Mouse (Mus musculus) cerebellum, adult 2 months (tissue): ENCODE data around the gene Uggt1. TPM values are rescaled to one million over a fixed set of nuclear protein-coding genes. Genes with fewer than 3 reads are reported as not detected.

ENCODE experiments used
- DNase-seq, 2 experiments: peaks; one replicate each; pipeline ENCODE4 v3.0.0; 2021
- H3K27ac ChIP-seq: fragments of 200-500 bp; 2 replicates; pipeline ENCODE4 v1.5.1; 2012; ENCODE audit warnings: low read length, control low read depth, inconsistent platforms; ENCODE audit not compliant: insufficient read depth
- H3K27me3 ChIP-seq: fragments of 200-500 bp; 2 replicates; pipeline ENCODE4 v1.6.1; 2012; ENCODE audit warnings: inconsistent platforms, mild to moderate bottlenecking, low read length, moderate library complexity; ENCODE audit not compliant: control insufficient read depth, insufficient read depth
- H3K4me1 ChIP-seq: fragments of 200-500 bp; 2 replicates; pipeline ENCODE4 v1.6.1; 2011; ENCODE audit warnings: low read length; ENCODE audit not compliant: control insufficient read depth, insufficient read depth
- H3K4me3 ChIP-seq: fragments of 200-500 bp; replicated peaks from 2 replicates; pipeline ENCODE3; 2011; ENCODE audit warnings: mild to moderate bottlenecking, low read depth, low read length, control low read depth; ENCODE audit not compliant: insufficient read depth
- CTCF ChIP-seq: fragments of 200-500 bp; IDR thresholded peaks from 2 replicates; pipeline ENCODE4 v1.5.1; 2011; ENCODE audit warnings: low read depth, mild to moderate bottlenecking, control low read depth, low read length, moderate library complexity, borderline replicate concordance; ENCODE audit not compliant: insufficient read depth
- POLR2A ChIP-seq: fragments of 200-500 bp; IDR thresholded peaks from 2 replicates; pipeline ENCODE4 v1.6.1; 2011; ENCODE audit warnings: low read length, control low read depth, borderline replicate concordance; ENCODE audit not compliant: insufficient read depth
- WGBS: fragments of 180-500 bp; shearing (Covaris S2); methylation state at CpG from one replicate; pipeline ENCODE4 v1.1.7; 2018; 5-methylcytosine and 5-hydroxymethylcytosine counted together
- polyA plus RNA-seq: library from polyadenylated mRNA; depleted of rRNA; stranded (reverse); fragments of >200 nt; gene quantifications from 2 replicates; pipeline ENCODE4 v1.2.3, GENCODE M21; 2012

The Uggt1 gene
- polyA plus RNA-seq, 1 experiment = 23.6 TPM

DNA sequence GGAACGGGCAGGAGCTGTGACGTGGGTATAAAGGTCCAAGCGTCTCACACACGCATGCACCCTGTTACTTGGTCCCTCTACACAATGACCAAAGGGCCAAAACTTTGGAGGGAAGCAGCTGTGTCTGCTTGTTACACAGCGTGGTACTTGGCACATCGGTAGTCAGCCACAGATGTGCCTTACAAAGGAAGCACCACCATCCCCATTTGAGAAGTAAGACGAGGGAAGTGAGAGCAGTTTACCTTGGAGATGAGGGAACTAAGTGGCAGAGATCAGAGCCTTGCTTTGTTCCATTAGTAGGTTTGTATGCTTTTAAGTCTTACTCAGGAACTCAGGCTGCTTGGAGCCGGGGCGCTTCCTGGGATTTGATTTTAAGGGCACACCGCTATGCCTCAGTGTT is 5.1 kb downstream of the Uggt1 start:
- TF ChIP-seq POLR2A = no peak
- no peak for TF ChIP-seq CTCF
- Histone ChIP-seq H3K27ac (no peak overlapping the region), H3K27me3 (no peaks in the 10 kb centered on the region), H3K4me3 (no peak overlapping the region), H3K4me1 (no peaks in the 10 kb centered on the region)
- no peak for DNase-seq
- WGBS = 66% methylated on average over 10 of the region's 10 CpGs

DNA sequence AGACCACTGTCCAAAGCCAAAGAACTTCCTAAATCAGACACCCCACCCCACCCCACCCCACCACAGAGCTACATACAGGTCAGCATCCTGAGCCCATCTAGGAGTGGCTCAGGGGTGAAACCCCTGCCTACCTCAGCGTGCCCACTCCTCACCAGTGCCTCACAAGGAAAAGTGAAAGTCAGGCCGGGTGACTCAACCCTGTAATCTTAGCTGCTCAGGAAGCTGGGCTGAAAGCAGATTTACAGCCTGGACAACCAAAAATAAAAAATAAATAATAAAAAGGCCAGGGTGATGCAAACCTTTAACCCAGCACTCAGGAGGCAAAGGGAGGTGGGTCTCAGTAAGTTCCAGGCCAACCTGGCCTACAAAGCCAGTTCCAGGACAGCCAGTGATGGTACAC is 8.7 kb downstream of the Uggt1 start:
- Histone ChIP-seq H3K4me1 (no peaks in the 10 kb centered on the region), H3K4me3 (no peak overlapping the region), H3K27ac (no peak overlapping the region), H3K27me3 (no peaks in the 10 kb centered on the region)
- WGBS = 90% methylated on average over 2 of the region's 2 CpGs
- no peak for DNase-seq
- TF ChIP-seq POLR2A (no peak), CTCF (no peak)

GRCm38 (mm10) chr1:36235057-36235639 is 9.4 kb downstream of the Uggt1 start:
- H3K27ac ChIP-seq = no peak overlapping the region
- no peak overlapping the region for H3K4me3 ChIP-seq
- no peaks in the 10 kb centered on the region for H3K27me3 ChIP-seq
- no peaks in the 10 kb centered on the region for H3K4me1 ChIP-seq
- 84% methylated on average over 9 of the region's 9 CpGs for WGBS
- no peak for DNase-seq
- TF ChIP-seq CTCF = no peak
- TF ChIP-seq POLR2A = no peak

DNA sequence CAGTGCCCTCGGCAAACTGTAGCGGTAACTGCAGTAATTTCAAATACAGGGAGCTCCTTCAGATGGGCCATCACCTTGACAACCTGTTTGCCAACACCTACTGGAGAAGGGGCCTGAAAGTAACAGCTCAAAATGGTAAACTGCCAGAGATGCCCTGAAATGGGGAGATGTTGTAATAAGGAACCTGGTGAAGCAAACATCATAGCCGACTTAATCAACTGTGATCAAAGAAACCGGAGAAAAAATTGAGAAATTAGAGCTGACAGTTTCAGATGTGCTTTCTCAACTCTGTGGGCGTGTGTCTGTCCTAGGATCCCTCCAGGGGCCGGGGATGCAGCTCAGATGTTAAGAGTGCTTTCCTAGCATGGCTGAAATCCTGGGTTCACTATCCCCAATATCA is 11.3 kb downstream of the Uggt1 start:
- DNase-seq = no peak
- H3K4me1 ChIP-seq = no peaks in the 10 kb centered on the region
- H3K4me3 ChIP-seq = no peak overlapping the region
- no peak overlapping the region for H3K27ac ChIP-seq
- no peak for TF ChIP-seq CTCF
- no peak for TF ChIP-seq POLR2A
- 86% methylated on average over 6 of the region's 6 CpGs for WGBS
- H3K27me3 ChIP-seq = no peaks in the 10 kb centered on the region

DNA sequence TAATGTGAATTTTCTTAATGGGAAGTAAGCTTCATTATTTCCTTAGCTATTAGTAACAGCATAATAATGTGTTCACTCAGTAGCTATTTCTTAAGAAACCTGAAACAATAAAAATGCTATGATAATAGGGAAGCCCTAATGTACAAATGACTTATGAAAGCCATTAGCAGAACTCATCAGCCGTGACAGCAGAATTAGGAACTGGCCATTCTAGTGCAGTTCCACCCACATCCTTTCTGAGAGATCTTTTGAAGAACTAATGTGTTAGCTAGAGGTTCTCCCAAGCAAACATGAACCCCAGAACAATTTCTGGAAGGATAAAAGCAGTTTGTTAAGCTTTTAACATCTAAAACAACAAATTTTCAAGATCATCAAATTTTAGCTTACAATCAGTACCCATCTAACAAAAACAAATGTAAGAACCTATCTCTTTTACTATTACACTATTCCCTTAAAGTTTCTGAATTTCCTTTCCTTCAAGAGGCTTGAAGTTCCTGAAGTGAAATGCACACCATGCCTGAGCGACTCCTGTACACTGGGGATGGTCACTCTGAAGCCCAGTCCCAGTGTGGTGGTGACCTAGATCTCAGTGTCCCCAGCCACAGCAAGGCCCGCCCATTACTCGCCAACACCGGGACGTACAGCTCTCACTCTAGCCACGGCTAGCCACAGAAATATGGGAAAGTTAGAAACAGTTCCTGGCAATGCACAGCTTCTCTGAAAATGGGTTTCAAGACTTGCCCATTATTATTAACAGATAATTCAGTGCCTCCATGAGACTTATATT is 13.4 kb downstream of the Uggt1 start:
- DNase-seq = no peak
- Histone ChIP-seq H3K27me3 (no peaks in the 10 kb centered on the region), H3K4me1 (no peaks in the 10 kb centered on the region), H3K4me3 (no peak overlapping the region), H3K27ac (no peak overlapping the region)
- TF ChIP-seq CTCF (no peak), POLR2A (no peak)
- WGBS = 88% methylated on average over 7 of the region's 7 CpGs

DNA sequence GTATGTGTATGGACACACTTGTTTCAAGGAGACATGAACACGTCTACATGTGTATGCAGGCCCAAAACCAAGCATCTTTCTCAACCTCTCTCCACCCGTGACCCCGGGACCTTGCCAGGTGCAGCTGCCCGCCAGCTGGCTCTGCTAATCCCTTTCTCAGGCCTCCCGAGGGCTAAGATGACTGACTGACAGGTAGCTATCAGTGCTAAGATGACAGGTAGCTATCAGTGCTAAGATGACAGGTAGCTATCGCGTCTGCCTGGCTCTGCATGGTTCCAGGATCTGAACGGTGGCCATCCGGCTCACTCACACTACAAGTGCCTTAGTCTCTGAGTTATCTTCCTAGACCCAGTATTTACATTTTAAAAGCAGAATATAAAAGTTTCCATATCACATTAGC is 16.1 kb downstream of the Uggt1 start:
- Histone ChIP-seq H3K27me3 (no peaks in the 10 kb centered on the region), H3K4me3 (no peak overlapping the region), H3K27ac (no peak overlapping the region), H3K4me1 (no peaks in the 10 kb centered on the region)
- TF ChIP-seq CTCF (no peak), POLR2A (no peak)
- 75% methylated on average over 9 of the region's 9 CpGs for WGBS
- DNase-seq = no peak

GRCm38 (mm10) chr1:36224648-36225047 is 19.9 kb downstream of the Uggt1 start:
- Histone ChIP-seq H3K27ac (no peak overlapping the region), H3K4me1 (no peaks in the 10 kb centered on the region), H3K4me3 (no peak overlapping the region), H3K27me3 (no peaks in the 10 kb centered on the region)
- 87% methylated on average over 3 of the region's 3 CpGs for WGBS
- no peak for DNase-seq
- no peak for TF ChIP-seq POLR2A
- no peak for TF ChIP-seq CTCF

DNA sequence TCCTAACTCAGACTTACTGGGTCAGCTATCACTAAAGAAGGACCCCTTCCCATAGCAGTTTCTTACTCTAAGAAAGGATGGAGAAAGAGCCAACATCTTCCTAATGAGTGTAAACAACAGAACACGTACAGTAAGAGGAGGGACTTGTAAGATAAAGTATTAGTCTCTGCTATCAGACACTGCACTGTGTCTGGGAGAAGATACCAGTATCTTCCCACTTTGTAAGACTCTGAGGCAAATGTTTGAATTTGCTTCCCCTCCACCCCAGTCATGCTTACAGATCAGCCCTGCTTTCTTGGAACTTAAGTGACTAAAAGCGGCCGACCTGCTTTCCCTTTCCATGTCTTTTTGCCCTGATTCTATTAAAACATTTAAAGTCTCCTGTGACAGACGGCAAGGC is 30.2 kb downstream of the Uggt1 start:
- no peak for TF ChIP-seq CTCF
- no peak for TF ChIP-seq POLR2A
- H3K27me3 ChIP-seq = no peaks in the 10 kb centered on the region
- no peak overlapping the region for H3K4me3 ChIP-seq
- H3K27ac ChIP-seq = no peak overlapping the region
- 90% methylated on average over 4 of the region's 4 CpGs for WGBS
- DNase-seq = no peak
- H3K4me1 ChIP-seq = no peaks in the 10 kb centered on the region
